Mouse (Mus musculus) megakaryocyte, embryonic 14.5 days (primary cell): ENCODE results near the gene Notch4. TPM values are rescaled to one million over a fixed set of nuclear protein-coding genes. Genes with fewer than 3 reads are reported as not detected.
A peak's percentile ranks its signal among the peaks of the same experiment; 100 is the strongest.

Experiments
- H3K27me3 ChIP-seq: replicated peaks from 2 replicates; pipeline ENCODE3; 2012; ENCODE audit warnings: inconsistent platforms
- H3K36me3 ChIP-seq: replicated peaks from 2 replicates; pipeline ENCODE3; 2012; ENCODE audit warnings: low read length, inconsistent platforms, mixed read lengths
- H3K4me1 ChIP-seq: 2 replicates; pipeline ENCODE4 v1.6.1; 2012; ENCODE audit warnings: inconsistent platforms
- H3K4me3 ChIP-seq: replicated peaks from 2 replicates; pipeline ENCODE3; 2012; ENCODE audit warnings: moderate library complexity, mild to moderate bottlenecking, inconsistent platforms
- H3K9me3 ChIP-seq: 2 replicates; pipeline ENCODE4 v1.6.1; 2012; ENCODE audit warnings: inconsistent platforms
- FLI1 ChIP-seq: IDR thresholded peaks from 2 replicates; pipeline ENCODE4 v1.6.1; 2012; ENCODE audit warnings: low read length, inconsistent platforms, mixed read lengths
- GATA1 ChIP-seq: IDR thresholded peaks from 3 replicates; pipeline ENCODE4 v1.6.1; 2012; ENCODE audit warnings: mixed read lengths, low read length, inconsistent platforms, borderline replicate concordance
- polyA plus RNA-seq: library from polyadenylated mRNA; stranded (reverse); fragments of >175 nt; gene quantifications from 2 replicates; pipeline ENCODE4 v1.2.3, GENCODE M21; 2012; ENCODE audit warnings: low replicate concordance; ENCODE audit not compliant: insufficient read depth

Notch4 gene
- polyA plus RNA-seq, 1 experiment = 0.43 TPM

GRCm38 (mm10) chr17:34549843-34550242 lies 14.2 kb upstream of the Notch4 start:
- peaks cover 28% of the 10 kb centered on the region for H3K27me3 ChIP-seq
- no peaks in the 10 kb centered on the region for H3K9me3 ChIP-seq
- no peaks in the 10 kb centered on the region for H3K36me3 ChIP-seq
- TF ChIP-seq GATA1 = no peak
- no peak for TF ChIP-seq FLI1
- H3K4me3 ChIP-seq = no peak overlapping the region
- H3K4me1 ChIP-seq = no peaks in the 10 kb centered on the region

- TF ChIP-seq GATA1 (no peak), FLI1 (no peak)
- no peaks in the 10 kb centered on the region for H3K36me3 ChIP-seq
- H3K4me1 ChIP-seq = peaks cover 6% of the 10 kb centered on the region; the same call in 1 of the 2 replicates
- H3K9me3 ChIP-seq = no peaks in the 10 kb centered on the region
- H3K4me3 ChIP-seq = no peak overlapping the region
- peaks cover 40% of the 10 kb centered on the region for H3K27me3 ChIP-seq
Observed at GRCm38 (mm10) chr17:34555483-34555882, 8.6 kb upstream of the Notch4 start.

DNA sequence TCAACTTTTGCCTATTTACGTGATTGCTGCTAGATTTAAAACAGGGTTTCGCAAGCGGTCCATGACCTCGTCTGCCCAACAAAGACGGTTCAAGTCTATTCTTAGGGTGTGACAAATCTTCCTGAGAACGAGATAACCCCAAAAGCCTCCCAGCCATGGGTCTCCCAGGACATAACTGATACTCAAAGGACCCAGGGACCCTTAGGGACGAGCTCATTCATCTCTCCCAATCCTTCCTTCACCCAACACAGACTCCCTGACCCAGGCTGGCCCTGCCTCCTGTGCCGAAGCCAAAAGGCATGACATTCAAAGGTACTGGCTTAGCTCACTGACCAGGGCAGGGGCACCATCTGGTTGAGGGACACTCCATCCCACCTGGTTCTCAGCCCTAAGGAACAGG lies 7.7 kb upstream of the Notch4 start:
- TF ChIP-seq FLI1 = no peak
- no peak for TF ChIP-seq GATA1
- Histone ChIP-seq H3K4me1 (peaks cover 13% of the 10 kb centered on the region), H3K9me3 (no peaks in the 10 kb centered on the region), H3K36me3 (no peaks in the 10 kb centered on the region), H3K4me3 (no peak overlapping the region), H3K27me3 (peaks cover 40% of the 10 kb centered on the region)

GRCm38 (mm10) chr17:34557411-34557810 lies 6.7 kb upstream of the Notch4 start:
- peaks cover 15% of the 10 kb centered on the region for H3K4me1 ChIP-seq
- no peaks in the 10 kb centered on the region for H3K36me3 ChIP-seq
- no peak overlapping the region for H3K4me3 ChIP-seq
- TF ChIP-seq FLI1 = no peak
- no peaks in the 10 kb centered on the region for H3K9me3 ChIP-seq
- peaks cover 37% of the 10 kb centered on the region for H3K27me3 ChIP-seq

DNA sequence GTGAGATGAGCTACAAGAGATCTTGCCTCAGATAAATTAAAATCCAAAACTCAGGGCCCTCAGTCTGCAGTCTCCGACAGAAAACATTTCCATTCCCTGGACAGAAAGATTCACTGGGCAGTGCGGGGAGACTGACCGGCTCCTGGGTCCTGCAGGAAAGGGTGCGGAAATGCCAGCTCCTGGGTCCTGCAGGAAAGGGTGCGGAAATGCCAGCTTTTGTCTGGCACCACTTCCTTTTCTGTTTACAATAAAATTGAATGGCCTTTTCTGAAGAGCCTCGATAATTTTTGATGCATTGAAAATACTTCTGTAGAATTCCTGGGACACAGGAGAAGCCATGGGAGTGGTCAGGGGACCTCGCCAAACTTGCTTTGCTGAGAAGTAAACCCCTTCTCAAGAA lies 5.0 kb upstream of the Notch4 start:
- Histone ChIP-seq H3K27me3 (peaks cover 40% of the 10 kb centered on the region), H3K9me3 (no peaks in the 10 kb centered on the region), H3K4me3 (no peak overlapping the region), H3K4me1 (peaks cover 18% of the 10 kb centered on the region), H3K36me3 (no peaks in the 10 kb centered on the region)
- TF ChIP-seq FLI1 (no peak), GATA1 (no peak)

- Histone ChIP-seq H3K9me3 (no peaks in the 10 kb centered on the region), H3K36me3 (no peaks in the 10 kb centered on the region), H3K4me3 (no peak overlapping the region), H3K4me1 (peaks cover 22% of the 10 kb centered on the region), H3K27me3 (peaks cover 41% of the 10 kb centered on the region)
- TF ChIP-seq FLI1 = no peak
- no peak for TF ChIP-seq GATA1
Observed at GRCm38 (mm10) chr17:34559895-34560294, 4.2 kb upstream of the Notch4 start.

DNA sequence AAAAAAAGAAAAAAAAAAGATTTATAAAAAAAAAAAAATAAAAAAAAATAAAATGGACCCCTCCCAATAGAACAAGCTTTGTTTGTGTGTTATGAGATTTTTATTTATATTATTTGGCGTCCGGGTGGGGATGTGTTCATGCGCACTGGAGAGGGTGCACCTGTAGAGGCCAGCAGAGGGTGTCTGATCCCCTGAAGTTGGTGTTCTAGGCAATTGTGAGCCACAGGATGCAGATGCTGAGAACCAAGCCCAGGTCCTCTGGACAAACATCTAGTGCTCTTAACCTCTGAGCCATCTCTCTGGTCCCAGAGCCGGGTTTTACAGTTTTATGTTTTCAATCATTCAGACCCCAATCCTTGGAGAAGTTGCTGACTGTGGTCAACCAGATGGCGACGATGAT lies 3.6 kb upstream of the Notch4 start:
- Histone ChIP-seq H3K36me3 (no peaks in the 10 kb centered on the region), H3K27me3 (peaks cover 47% of the 10 kb centered on the region), H3K4me1 (peaks cover 22% of the 10 kb centered on the region), H3K9me3 (no peaks in the 10 kb centered on the region), H3K4me3 (no peak overlapping the region)
- no peak for TF ChIP-seq GATA1
- no peak for TF ChIP-seq FLI1

GRCm38 (mm10) chr17:34561200-34561599 lies 2.9 kb upstream of the Notch4 start:
- Histone ChIP-seq H3K9me3 (peaks cover 6% of the 10 kb centered on the region), H3K27me3 (peaks cover 54% of the 10 kb centered on the region), H3K36me3 (no peaks in the 10 kb centered on the region), H3K4me1 (peaks cover 22% of the 10 kb centered on the region), H3K4me3 (peak overlapping the region; percentile 42)
- no peak for TF ChIP-seq FLI1
- TF ChIP-seq GATA1 = no peak

DNA sequence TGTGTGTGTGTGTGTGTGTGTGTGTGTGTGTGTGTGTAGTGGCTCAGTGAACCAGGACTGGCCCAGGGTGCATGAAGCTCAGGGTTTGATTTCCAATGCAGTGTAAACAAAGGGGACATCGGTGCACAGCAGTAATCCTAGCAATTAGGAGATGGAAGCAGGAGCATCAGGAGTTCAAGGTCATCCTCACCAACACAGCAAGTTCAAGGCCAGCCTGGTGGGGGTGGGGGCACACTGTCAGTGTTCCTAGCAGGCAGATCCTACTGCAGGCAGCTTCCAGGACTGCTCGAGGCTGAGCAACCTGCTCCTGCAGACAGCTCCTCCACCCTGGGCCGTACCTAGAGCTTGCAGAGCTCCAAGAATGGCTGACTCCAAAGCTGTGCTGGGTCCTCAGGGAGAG lies 1.5 kb upstream of the Notch4 start:
- Histone ChIP-seq H3K4me3 (no peak overlapping the region), H3K9me3 (peaks cover 6% of the 10 kb centered on the region), H3K4me1 (peaks cover 16% of the 10 kb centered on the region), H3K27me3 (peaks cover 54% of the 10 kb centered on the region), H3K36me3 (no peaks in the 10 kb centered on the region)
- TF ChIP-seq FLI1 (no peak), GATA1 (no peak)

DNA sequence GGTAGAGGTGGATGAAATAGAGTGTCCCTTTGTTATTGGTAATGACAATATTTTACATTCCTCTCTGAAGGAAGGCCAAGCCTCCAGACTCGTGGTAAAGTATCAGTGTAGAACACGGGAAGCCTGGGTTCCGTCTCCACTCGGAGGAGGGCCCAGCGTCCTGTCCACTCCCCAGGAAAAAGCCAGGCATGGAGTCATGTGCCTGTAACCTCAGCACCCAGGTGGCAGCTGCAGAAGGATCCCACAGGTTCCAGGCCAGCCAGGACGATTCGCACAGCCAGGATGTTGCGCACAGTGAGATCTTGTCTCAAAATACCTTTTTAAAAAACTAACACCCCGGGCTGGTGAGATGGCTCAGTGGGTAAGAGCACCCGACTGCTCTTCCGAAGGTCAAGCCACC lies 714 bp upstream of the Notch4 start:
- Histone ChIP-seq H3K9me3 (peaks cover 6% of the 10 kb centered on the region), H3K27me3 (peaks cover 52% of the 10 kb centered on the region), H3K36me3 (no peaks in the 10 kb centered on the region), H3K4me1 (peaks cover 16% of the 10 kb centered on the region), H3K4me3 (no peak overlapping the region)
- TF ChIP-seq FLI1 = no peak
- TF ChIP-seq GATA1 = no peak

- peaks cover 6% of the 10 kb centered on the region for H3K9me3 ChIP-seq
- no peak overlapping the region for H3K4me3 ChIP-seq
- H3K27me3 ChIP-seq = peaks cover 51% of the 10 kb centered on the region
- TF ChIP-seq FLI1 (no peak), GATA1 (no peak)
- peaks cover 16% of the 10 kb centered on the region for H3K4me1 ChIP-seq
- no peaks in the 10 kb centered on the region for H3K36me3 ChIP-seq
Observed at GRCm38 (mm10) chr17:34564796-34565195, 728 bp downstream of the Notch4 start.
